Comparison of ENCODE assay signal across 8 mouse cellular contexts in the genomic region with DNA sequence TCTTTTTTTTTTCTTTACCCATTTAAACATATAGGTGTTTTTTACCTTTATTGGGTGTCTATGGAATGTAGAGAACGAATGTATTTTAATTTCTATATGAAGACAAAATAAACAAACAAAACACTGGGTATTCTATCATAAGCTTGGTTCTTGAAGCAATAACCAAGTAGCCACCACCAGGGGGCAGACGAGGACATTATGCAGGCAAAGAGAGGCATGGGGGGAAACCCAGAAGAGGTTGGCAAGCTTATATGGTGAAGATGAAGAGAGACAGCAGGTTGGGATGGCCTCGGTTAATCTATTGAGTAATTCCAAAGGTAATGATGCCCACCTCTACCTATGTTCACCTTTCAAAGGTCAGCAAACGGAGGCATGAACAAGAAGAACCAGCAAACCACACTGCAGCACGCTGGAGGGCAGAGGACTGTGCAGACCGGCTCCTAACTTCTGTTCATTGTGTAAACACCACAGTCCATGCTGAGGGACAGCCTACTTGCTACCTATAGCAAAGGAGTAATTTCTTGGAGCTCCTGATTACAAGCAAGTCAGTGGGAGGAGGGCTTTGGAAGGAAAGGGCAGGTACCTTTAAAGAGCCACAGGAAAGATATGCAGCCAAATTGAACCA. TPM values are rescaled to one million over a fixed set of nuclear protein-coding genes. Genes with fewer than 3 reads are reported as not detected.
DNase-seq lines count a peak whose midpoint lies in the region; ATAC-seq and TF ChIP-seq lines count a peak whose summit lies in the region.

No protein-coding gene starts in this region.

- no peak overlapping the region for H3K4me3 ChIP-seq in layer of hippocampus, adult 2 months
- H3K4me3 ChIP-seq in lung, postnatal 0 days (ENCODE audit: low read depth, low read length) = no peak overlapping the region

- H3K27me3 ChIP-seq in lung, postnatal 0 days (replicated peaks; ENCODE audit: insufficient read depth, low read length) = no peaks in the 10 kb centered on the region

- peak; percentile 32 to 55 for DNase-seq in CD8-positive naive resting alpha-beta T cell, adult 2 months (ENCODE audit: low read depth in 2 of 2, low spot score in 2 of 2)
- DNase-seq in adrenal gland, adult (ENCODE audit: inconsistent age in 2 of 2, low spot score in 1 of 2) = peak; percentile 49 to 89
- DNase-seq in gastrocnemius, postnatal 4 days (ENCODE audit: low spot score in 2 of 2) = peak; percentile 44 to 73
- DNase-seq in layer of hippocampus, adult 2 months (ENCODE audit: low spot score in 2 of 2) = peak; percentile 48 to 85
- DNase-seq in lung, postnatal 0 days (ENCODE audit: low spot score) = peak; percentile 85
- DNase-seq in retina, postnatal 1 day = peak; percentile 85
- DNase-seq in thymus, postnatal 25 days = peak; percentile 65

- 25% methylated on average over 6 of the region's 6 CpGs for WGBS in lung, postnatal 0 days

- TF ChIP-seq EP300 in lung, postnatal 0 days (IDR thresholded peaks at IDR 0.05) = no peak

- H3K9me3 ChIP-seq in lung, postnatal 0 days (ENCODE audit: low read length) = no peaks in the 10 kb centered on the region

- H3K36me3 ChIP-seq in lung, postnatal 0 days (ENCODE audit: insufficient read depth, low read length) = no peaks in the 10 kb centered on the region

- H3K9ac ChIP-seq in lung, postnatal 0 days (replicated peaks; ENCODE audit: low read depth) = no peak overlapping the region

- peak; percentile 87 for ATAC-seq in common myeloid progenitor, adult 5-6 weeks (replicated peaks; ENCODE audit: low read depth, poor library complexity, severe bottlenecking)
- ATAC-seq in lung, postnatal 0 days = no peak

- TF ChIP-seq CTCF in layer of hippocampus, adult 2 months (conservative IDR thresholded peaks at IDR 0.05) = peak; percentile 88
- TF ChIP-seq CTCF in lung, postnatal 0 days (IDR thresholded peaks at IDR 0.05) = peak; percentile 86

- H3K4me2 ChIP-seq in lung, postnatal 0 days (replicated peaks; ENCODE audit: low read depth, low read length) = no peak overlapping the region

- no peak overlapping the region for H3K27ac ChIP-seq in layer of hippocampus, adult 2 months
- no peak overlapping the region for H3K27ac ChIP-seq in lung, postnatal 0 days (ENCODE audit: low read length)

- no peaks in the 10 kb centered on the region for H3K4me1 ChIP-seq in lung, postnatal 0 days (ENCODE audit: insufficient read depth, low read depth, low read length)

RNA-seq across cellular contexts. Expression of gene Pkd1l1, which starts 10.3 kb away (rescaled TPM):
- total RNA-seq in common myeloid progenitor, adult 5-6 weeks (2017) = not detected in 2 replicates
- not detected for total RNA-seq in gastrocnemius, postnatal 4 days (2021)
- under 1 TPM in 1 of 2 experiments, not detected in 1; 0.05 TPM for total RNA-seq in layer of hippocampus, adult 2 months (2021)
- polyA plus RNA-seq in lung, postnatal 0 days (2015; fragmentation: Nextera tagmentation; extraction: Ambion mirVana) = 0.02 and 0.07 TPM in 2 replicates

RNA-seq across cellular contexts. Expression of gene Hus1, which starts 27.6 kb away (rescaled TPM):
- total RNA-seq in common myeloid progenitor, adult 5-6 weeks (2017) = 21.1 and 22.3 TPM in 2 replicates
- 10 to 100 TPM; 10.1 to 10.2 TPM for total RNA-seq in gastrocnemius, postnatal 4 days (2021)
- 10 to 100 TPM; 14.1 to 15.3 TPM for total RNA-seq in layer of hippocampus, adult 2 months (2021)
- polyA plus RNA-seq in lung, postnatal 0 days (2015; fragmentation: Nextera tagmentation; extraction: Ambion mirVana) = 6.4 and 7.1 TPM in 2 replicates
